Mouse (Mus musculus): Measurements from ENCODE around the gene Arhgap27. TPM values are rescaled to one million over a fixed set of nuclear protein-coding genes. Genes with fewer than 3 reads are reported as not detected.

Arhgap27 gene
- 6.3 TPM in 2 replicates for total RNA-seq (2012; rRNA removed)
- polyA plus RNA-seq (2012; ENCODE audit: insufficient read depth in 1 of 2, insufficient read length in 2 of 2, low read depth in 1 of 2, low replicate concordance in 2 of 2, missing spikeins in 1 of 2) = 10 to 100 TPM in 1 of 2 experiments, not detected in 1; 15.0 TPM

DNA sequence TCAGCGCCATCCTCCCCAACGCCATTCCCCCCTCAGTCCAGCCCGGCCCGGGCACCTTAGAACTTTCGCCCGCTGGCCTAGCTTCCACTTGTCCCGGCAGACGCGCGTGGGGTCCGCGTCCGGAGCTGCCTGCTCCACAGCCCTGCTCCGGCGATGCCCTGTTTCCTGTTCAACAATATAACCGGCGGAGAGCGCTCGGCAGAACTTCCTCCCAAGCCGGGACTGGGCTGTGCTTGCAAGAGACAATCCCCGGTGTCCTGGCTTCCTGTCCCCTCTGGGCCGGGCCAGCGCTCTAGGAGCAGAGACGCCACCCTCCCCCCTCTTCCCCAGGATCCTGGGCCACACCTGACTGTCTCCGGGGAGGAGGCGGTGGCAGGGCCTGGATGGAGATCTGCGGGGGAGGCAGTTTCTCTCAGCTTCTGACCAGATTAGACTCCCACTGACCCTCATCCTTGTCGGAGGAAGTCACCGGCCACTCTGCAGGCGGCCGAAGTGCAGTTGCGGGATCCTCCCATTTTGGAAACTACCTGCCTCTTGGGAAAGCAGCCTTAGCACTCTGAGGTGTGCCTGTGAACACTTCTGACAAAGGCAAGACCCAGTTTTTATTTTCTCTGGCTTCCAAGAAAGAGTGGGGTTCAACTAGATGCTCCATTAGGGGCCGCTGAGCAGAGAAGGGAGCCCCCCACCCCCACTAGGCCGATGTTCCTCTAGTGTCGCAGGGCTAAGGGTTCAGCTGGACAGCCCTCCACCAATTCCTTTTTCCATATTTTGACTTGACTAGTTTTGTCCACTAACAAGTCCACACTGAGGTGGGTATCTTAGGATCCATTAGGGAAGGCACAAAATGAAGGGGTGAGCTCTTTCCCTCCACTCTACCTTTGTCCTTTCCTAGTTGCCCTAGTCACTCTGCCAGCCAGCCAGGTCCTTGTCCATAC lies at the start of gene Arhgap27:
TSS of gene Arhgap27 (minus strand) at position 479 of the 935 bp plus-strand sequence.
- peak; percentile 83 for DNase-seq (ENCODE audit: low read depth, low spot score)
- H3K9me3 ChIP-seq (replicated peaks; ENCODE audit: insufficient read depth, low read length) = no peaks in the 10 kb centered on the region
- peak within 1 kb of the TSS; percentile 90 to 93 for H3K4me3 ChIP-seq (ENCODE audit: control insufficient read depth in 1 of 2, insufficient read depth in 1 of 2, low read depth in 2 of 2, low read length in 2 of 2)
- peak within 1 kb of the TSS; percentile 72 for H3K9ac ChIP-seq (ENCODE audit: control insufficient read depth, low read depth, low read length, poor library complexity, severe bottlenecking)
- H3K4me1 ChIP-seq (ENCODE audit: control insufficient read depth in 1 of 2, insufficient read depth in 2 of 2, low read length in 2 of 2) = peaks cover 0 to 11% of the 10 kb centered on the region in 2 experiments; a peak in 2 of 4 replicates
- H3K36me3 ChIP-seq (ENCODE audit: control insufficient read depth in 1 of 2, insufficient read depth in 2 of 2, low read length in 2 of 2) = no peaks in the 10 kb centered on the region
- no peaks in the 10 kb centered on the region for H3K27me3 ChIP-seq (ENCODE audit: control insufficient read depth in 1 of 2, insufficient read depth in 2 of 2, low read length in 2 of 2)
- TF ChIP-seq MEF2A (IDR thresholded peaks at IDR 0.05; ENCODE audit: extremely low read depth, insufficient replicate concordance, low read depth, low read length, poor library complexity, severe bottlenecking) (no peak), GATA1 (IDR thresholded peaks at IDR 0.05; ENCODE audit: low read depth, low read length) (no peak), NELFE (IDR thresholded peaks at IDR 0.05; ENCODE audit: low read depth, low read length) (peak; percentile 34; the same call in 1 of the 2 replicates), TCF12 (IDR thresholded peaks at IDR 0.05; ENCODE audit: low read depth, low read length) (peak; percentile 28; the same call in 1 of the 2 replicates), SMC3 (IDR thresholded peaks at IDR 0.05; ENCODE audit: low read depth, low read length) (no peak), CHD1 (IDR thresholded peaks at IDR 0.05; ENCODE audit: low read depth, low read length) (no peak), MAFK (IDR thresholded peaks at IDR 0.05; ENCODE audit: borderline replicate concordance, low read depth, low read length) (no peak), EP300 (IDR thresholded peaks at IDR 0.05; ENCODE audit: low read depth in 1 of 2, low read length in 2 of 2) (0 out of 4 replicates have a peak, but pooled peaks of 1 of the 2 experiments have one; percentile 7), CTCF (IDR thresholded peaks at IDR 0.05 in 2 of 3, conservative IDR thresholded peaks at IDR 0.05 in 1 of 3; ENCODE audit: control insufficient read depth in 1 of 3, insufficient read depth in 1 of 3, low read depth in 2 of 3, low read length in 3 of 3, poor library complexity in 1 of 3, severe bottlenecking in 1 of 3) (no peak), ZMIZ1 (IDR thresholded peaks at IDR 0.05; ENCODE audit: low read depth, low read length) (peak; percentile 25; the same call in 1 of the 2 replicates), NRF1 (IDR thresholded peaks at IDR 0.05; ENCODE audit: insufficient read depth, low read depth, low read length, poor library complexity, severe bottlenecking) (0 out of 2 replicates have a peak, but pooled peaks have one; percentile 19), HCFC1 (IDR thresholded peaks at IDR 0.05; ENCODE audit: low read depth, low read length) (peak; percentile 45; the same call in 1 of the 2 replicates), POLR2A (IDR thresholded peaks at IDR 0.05; ENCODE audit: control insufficient read depth in 1 of 2, insufficient read depth in 1 of 2, low read depth in 1 of 2, low read length in 2 of 2, poor library complexity in 1 of 2) (peak in 1 of 2 experiments; percentile 52; a peak in 2 of 4 replicates)
- peak within 1 kb of the TSS; percentile 32 for H3K27ac ChIP-seq (ENCODE audit: control insufficient read depth, low read depth, low read length)
- H3K79me2 ChIP-seq (ENCODE audit: control insufficient read depth, insufficient read depth, low read length, poor library complexity) = peaks cover 5% of the 10 kb centered on the region; the same call in 1 of the 2 replicates

DNA sequence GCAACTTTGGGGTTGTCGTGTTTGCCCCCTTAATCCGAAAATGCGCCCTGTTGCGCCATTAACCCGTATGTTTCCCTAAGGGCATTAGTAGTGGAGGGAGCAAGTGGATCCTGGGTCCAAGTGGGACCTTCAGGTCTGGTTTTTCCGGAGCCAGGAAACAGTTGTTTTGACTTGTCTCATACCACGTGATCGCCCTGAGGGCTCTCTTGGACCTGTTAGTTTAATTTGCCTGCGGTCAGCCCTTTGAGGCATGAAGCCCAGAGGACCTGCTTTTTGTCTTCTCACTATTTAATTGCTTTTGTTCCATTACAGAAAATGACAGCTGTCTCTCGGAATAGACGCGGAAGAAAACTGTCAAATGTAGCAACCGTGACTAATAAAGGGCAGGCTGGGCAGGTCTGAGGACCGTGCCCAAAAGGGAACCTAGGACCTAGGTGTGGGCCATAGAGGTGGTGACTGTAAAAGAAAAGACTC lies 49.5 kb upstream of the Arhgap27 start:
- peak overlapping the region; percentile 82 for H3K4me3 ChIP-seq (ENCODE audit: control insufficient read depth in 1 of 2, insufficient read depth in 1 of 2, low read depth in 2 of 2, low read length in 2 of 2)
- peak overlapping the region; percentile 64 for H3K9ac ChIP-seq (ENCODE audit: control insufficient read depth, low read depth, low read length, poor library complexity, severe bottlenecking)
- DNase-seq (ENCODE audit: low read depth, low spot score) = no peak
- H3K79me2 ChIP-seq (ENCODE audit: control insufficient read depth, insufficient read depth, low read length, poor library complexity) = peaks cover 21% of the 10 kb centered on the region
- H3K27me3 ChIP-seq (ENCODE audit: control insufficient read depth in 1 of 2, insufficient read depth in 2 of 2, low read length in 2 of 2) = peaks cover 2 to 15% of the 10 kb centered on the region in 2 experiments; a peak in 2 of 4 replicates
- H3K27ac ChIP-seq (ENCODE audit: control insufficient read depth, low read depth, low read length) = no peak overlapping the region
- H3K36me3 ChIP-seq (ENCODE audit: control insufficient read depth in 1 of 2, insufficient read depth in 2 of 2, low read length in 2 of 2) = peaks cover 0 to 12% of the 10 kb centered on the region in 2 experiments
- no peaks in the 10 kb centered on the region for H3K9me3 ChIP-seq (replicated peaks; ENCODE audit: insufficient read depth, low read length)
- TF ChIP-seq SIN3A (IDR thresholded peaks at IDR 0.05; ENCODE audit: low read length) (0 out of 2 replicates have a peak, but pooled peaks have one; percentile 1), BHLHE40 (IDR thresholded peaks at IDR 0.05; ENCODE audit: borderline replicate concordance, low read depth, low read length) (0 out of 2 replicates have a peak, but pooled peaks have one; percentile 5), ETS1 (IDR thresholded peaks at IDR 0.05; ENCODE audit: low read depth, low read length) (no peak)
- H3K4me1 ChIP-seq (ENCODE audit: control insufficient read depth in 1 of 2, insufficient read depth in 2 of 2, low read length in 2 of 2) = peaks cover 2 to 11% of the 10 kb centered on the region in 2 experiments; a peak in 2 of 4 replicates

Data from MEL (cell line).